Mouse (Mus musculus): Measurements from ENCODE around the gene Tceal1.
"Not testable (repeated sequence)": the region's sequence is repeated elsewhere in the genome, so short reads cannot be mapped to it uniquely, and the experiment has no call there.

GRCm38 (mm10) chrX:136666762-136667464 is 40.9 kb upstream of the Tceal1 start:
- not testable (repeated sequence) for TF ChIP-seq CTCF (IDR thresholded peaks at IDR 0.05; ENCODE audit: low read depth, low read length); POLR2A (IDR thresholded peaks at IDR 0.05; ENCODE audit: extremely low read depth, insufficient read depth, low read length)
